Mouse (Mus musculus): ENCODE measurements around the gene Nf2.

DNA sequence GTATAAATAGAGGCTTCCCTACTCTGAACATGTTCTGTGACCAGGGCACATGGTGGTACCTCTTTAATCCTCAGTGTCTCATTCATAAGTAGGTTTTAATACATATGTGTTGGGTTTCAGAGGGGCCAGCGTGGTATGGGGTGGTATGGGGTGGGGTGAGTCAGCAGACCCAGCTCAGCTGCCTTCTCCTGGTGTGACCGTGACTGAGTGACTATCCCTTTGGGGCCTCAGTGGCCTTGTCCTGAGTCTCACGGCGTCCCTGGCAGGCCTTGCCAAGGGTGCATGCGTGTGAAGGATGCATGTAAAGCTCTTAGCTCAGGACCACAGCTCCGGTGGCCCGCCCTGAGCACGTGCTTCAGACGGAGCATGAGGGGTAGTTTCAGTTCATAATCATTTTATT, 129.4 kb downstream of the Nf2 start:
- TF ChIP-seq POLR2A (IDR thresholded peaks at IDR 0.05; ENCODE audit: borderline replicate concordance, extremely low read depth, low read depth, low read length) (no peak), CTCF (IDR thresholded peaks at IDR 0.05; ENCODE audit: insufficient read depth, low read length) (no peak)
